Mouse (Mus musculus) stomach, embryonic 14.5 days (tissue): Measurements from ENCODE around the gene a. TPM values are rescaled to one million over a fixed set of nuclear protein-coding genes. Genes with fewer than 3 reads are reported as not detected.

Source experiments
- ATAC-seq: fragments of 200-750 bp; cut with Nextera tagmentation; 2 replicates; pipeline ENCODE4 v1.8.0; 2017; ENCODE audit warnings: low read depth, moderate TSS enrichment; ENCODE audit not compliant: insufficient number of reproducible peaks, insufficient read depth, low FRiP score
- H3K27ac ChIP-seq: fragments of 300-500 bp; sonication (generic); 2 replicates; pipeline ENCODE4 v1.5.1; 2014; ENCODE audit warnings: mild to moderate bottlenecking, low read length, moderate library complexity, mixed read lengths
- H3K27me3 ChIP-seq: fragments of 300-500 bp; sonication (generic); 2 replicates; pipeline ENCODE4 v1.6.1; 2014; ENCODE audit warnings: low read length, control low read depth, mixed read lengths; ENCODE audit not compliant: control insufficient read depth, insufficient read depth
- H3K36me3 ChIP-seq: fragments of 300-500 bp; sonication (generic); 2 replicates; pipeline ENCODE4 v1.6.1; 2014; ENCODE audit warnings: mild to moderate bottlenecking, control low read depth, low read length, moderate library complexity, mixed read lengths; ENCODE audit not compliant: control insufficient read depth, insufficient read depth
- H3K4me1 ChIP-seq: fragments of 300-500 bp; sonication (generic); 2 replicates; pipeline ENCODE4 v1.6.1; 2014; ENCODE audit warnings: low read length, control low read depth, mixed read lengths; ENCODE audit not compliant: control insufficient read depth, insufficient read depth
- H3K4me2 ChIP-seq: fragments of 300-500 bp; sonication (generic); replicated peaks from 2 replicates; pipeline ENCODE4 v1.6.1; 2014; ENCODE audit warnings: low read depth, low read length, control low read depth
- H3K4me3 ChIP-seq: fragments of 300-500 bp; sonication (generic); 2 replicates; pipeline ENCODE4 v1.5.1; 2014; ENCODE audit warnings: low read depth, low read length, control low read depth
- H3K9ac ChIP-seq: fragments of 300-500 bp; sonication (generic); replicated peaks from 2 replicates; pipeline ENCODE4 v1.6.1; 2014; ENCODE audit warnings: low read depth, mild to moderate bottlenecking, control low read depth, low read length, moderate library complexity, mixed read lengths
- H3K9me3 ChIP-seq: fragments of 300-500 bp; sonication (generic); 2 replicates; pipeline ENCODE4 v1.6.1; 2016; ENCODE audit warnings: low read depth, low read length, control low read depth; ENCODE audit not compliant: control insufficient read depth
- WGBS: fragments of 180-500 bp; shearing (Covaris S2); extraction: QIAGEN DNeasy Blood & Tissue Kit; methylation state at CpG from one replicate; pipeline ENCODE4 v1.1.7; 2014; 5-methylcytosine and 5-hydroxymethylcytosine counted together
- polyA plus RNA-seq: library from polyadenylated mRNA; unstranded; fragments of >200 nt; fragmentation: Nextera tagmentation; extraction: Ambion mirVana; gene quantifications from 2 replicates; pipeline ENCODE4 v1.2.1, GENCODE M21; 2014

Gene a
- polyA plus RNA-seq, 1 experiment from 2014 or later: not detected

GRCm38 (mm10) chr2:154810821-154811220, 19.6 kb downstream of the a start:
- no peaks in the 10 kb centered on the region for H3K36me3 ChIP-seq
- H3K4me3 ChIP-seq: no peak overlapping the region
- H3K9me3 ChIP-seq: no peaks in the 10 kb centered on the region
- no peak overlapping the region for H3K9ac ChIP-seq
- H3K27ac ChIP-seq: no peak overlapping the region
- no peaks in the 10 kb centered on the region for H3K27me3 ChIP-seq
- H3K4me1 ChIP-seq: peaks cover 9% of the 10 kb centered on the region
- 32% methylated on average over 1 of the region's 1 CpGs for WGBS
- no peak overlapping the region for H3K4me2 ChIP-seq
- ATAC-seq: no peak

DNA sequence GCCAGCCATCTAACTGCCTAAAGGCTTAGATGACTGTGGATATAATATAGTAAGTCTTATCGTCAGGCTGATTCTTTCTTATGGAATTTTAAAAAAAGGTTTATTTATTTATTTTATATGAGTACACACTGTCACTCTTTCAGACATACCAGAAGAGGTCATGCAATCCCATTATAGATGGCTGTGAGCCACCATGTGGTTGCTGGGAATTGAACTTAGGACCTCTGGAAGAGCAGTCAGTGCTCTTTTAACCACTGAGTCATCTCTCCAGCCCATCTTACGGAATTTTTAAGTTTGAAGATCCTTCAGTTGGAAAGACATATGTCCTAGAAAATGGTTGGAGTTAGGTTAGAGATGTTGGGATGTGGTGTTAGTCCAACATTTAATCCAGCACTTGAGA, 22.2 kb downstream of the a start:
- Histone ChIP-seq H3K27me3 (no peaks in the 10 kb centered on the region), H3K27ac (no peak overlapping the region), H3K4me3 (no peak overlapping the region), H3K4me1 (peaks cover 6% of the 10 kb centered on the region; the same call in 1 of the 2 replicates), H3K9me3 (no peaks in the 10 kb centered on the region), H3K36me3 (no peaks in the 10 kb centered on the region), H3K9ac (no peak overlapping the region), H3K4me2 (no peak overlapping the region)
- no peak for ATAC-seq
- 81% methylated on average over 2 of the region's 2 CpGs for WGBS

GRCm38 (mm10) chr2:154817089-154817488, 25.9 kb downstream of the a start:
- H3K4me1 ChIP-seq: peaks cover 6% of the 10 kb centered on the region; the same call in 1 of the 2 replicates
- H3K4me3 ChIP-seq: no peak overlapping the region
- no peaks in the 10 kb centered on the region for H3K27me3 ChIP-seq
- ATAC-seq: no peak
- no peak overlapping the region for H3K27ac ChIP-seq
- H3K36me3 ChIP-seq: no peaks in the 10 kb centered on the region
- no peak overlapping the region for H3K9ac ChIP-seq
- H3K4me2 ChIP-seq: no peak overlapping the region
- H3K9me3 ChIP-seq: no peaks in the 10 kb centered on the region
- 60% methylated on average over 3 of the region's 3 CpGs for WGBS

- peaks cover 6% of the 10 kb centered on the region; the same call in 1 of the 2 replicates for H3K4me1 ChIP-seq
- no peak overlapping the region for H3K4me2 ChIP-seq
- ATAC-seq: no peak
- H3K36me3 ChIP-seq: no peaks in the 10 kb centered on the region
- H3K4me3 ChIP-seq: no peak overlapping the region
- WGBS: 23% methylated on average over 1 of the region's 1 CpGs
- no peaks in the 10 kb centered on the region for H3K9me3 ChIP-seq
- no peak overlapping the region for H3K9ac ChIP-seq
- no peaks in the 10 kb centered on the region for H3K27me3 ChIP-seq
- no peak overlapping the region for H3K27ac ChIP-seq
Observed at GRCm38 (mm10) chr2:154817788-154818187, 26.6 kb downstream of the a start.

DNA sequence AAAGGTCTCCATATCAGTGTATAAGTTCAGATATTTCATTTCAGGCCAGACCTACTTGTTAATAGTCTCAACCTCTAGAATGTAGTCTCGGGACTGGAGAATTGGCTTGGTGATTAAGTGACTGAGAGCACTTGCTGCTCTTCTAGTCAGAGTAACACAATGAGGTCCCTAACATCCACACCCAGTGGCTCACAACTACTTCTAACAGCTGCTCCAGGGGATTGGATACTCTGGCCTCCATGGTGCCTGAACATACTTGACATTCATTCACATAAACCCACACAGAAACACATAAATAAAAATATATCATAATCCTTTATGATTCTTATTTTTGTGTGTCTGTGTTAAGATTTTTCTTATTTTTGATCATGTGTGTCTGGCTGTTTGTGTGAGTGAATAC, 27.4 kb downstream of the a start:
- no peak overlapping the region for H3K4me3 ChIP-seq
- H3K9me3 ChIP-seq: no peaks in the 10 kb centered on the region
- no peaks in the 10 kb centered on the region for H3K27me3 ChIP-seq
- ATAC-seq: no peak
- H3K27ac ChIP-seq: no peak overlapping the region
- no peaks in the 10 kb centered on the region for H3K36me3 ChIP-seq
- WGBS: 42% methylated on average over 1 of the region's 1 CpGs
- H3K9ac ChIP-seq: no peak overlapping the region
- peaks cover 6% of the 10 kb centered on the region; the same call in 1 of the 2 replicates for H3K4me1 ChIP-seq
- no peak overlapping the region for H3K4me2 ChIP-seq

DNA sequence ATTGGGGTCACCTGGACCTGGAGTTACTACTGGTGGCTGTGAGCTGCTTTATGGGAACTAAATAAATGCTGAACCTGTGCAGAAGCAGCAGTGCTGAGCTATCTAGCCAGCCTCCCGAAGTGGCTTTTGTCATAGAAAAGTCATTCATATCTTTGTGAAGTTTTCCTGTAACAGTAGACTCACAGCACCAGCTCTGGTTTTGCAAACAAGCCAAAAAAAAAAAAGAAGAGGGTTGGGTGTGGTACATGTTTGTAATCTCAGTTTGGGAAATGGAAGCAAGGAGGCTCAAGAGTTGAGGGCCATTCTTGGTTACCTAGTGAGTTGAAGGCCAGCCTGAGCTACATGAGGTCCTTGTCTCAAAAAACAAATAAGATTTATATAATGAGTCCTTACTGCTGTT, 29.1 kb downstream of the a start:
- WGBS: 63% methylated on average over 1 of the region's 1 CpGs
- no peaks in the 10 kb centered on the region for H3K9me3 ChIP-seq
- no peak overlapping the region for H3K9ac ChIP-seq
- peaks cover 6% of the 10 kb centered on the region; the same call in 1 of the 2 replicates for H3K4me1 ChIP-seq
- H3K4me3 ChIP-seq: no peak overlapping the region
- no peaks in the 10 kb centered on the region for H3K36me3 ChIP-seq
- no peak for ATAC-seq
- H3K27ac ChIP-seq: no peak overlapping the region
- H3K4me2 ChIP-seq: no peak overlapping the region
- H3K27me3 ChIP-seq: no peaks in the 10 kb centered on the region

- Histone ChIP-seq H3K4me3 (no peak overlapping the region), H3K9ac (no peak overlapping the region), H3K9me3 (no peaks in the 10 kb centered on the region), H3K36me3 (no peaks in the 10 kb centered on the region; the same call in 1 of the 2 replicates), H3K27ac (no peak overlapping the region), H3K4me1 (peaks cover 3% of the 10 kb centered on the region; the same call in 1 of the 2 replicates), H3K27me3 (no peaks in the 10 kb centered on the region), H3K4me2 (no peak overlapping the region)
- WGBS: 70% methylated on average over 1 of the region's 1 CpGs
- ATAC-seq: no peak
Observed at GRCm38 (mm10) chr2:154826054-154826538, 34.9 kb downstream of the a start.

DNA sequence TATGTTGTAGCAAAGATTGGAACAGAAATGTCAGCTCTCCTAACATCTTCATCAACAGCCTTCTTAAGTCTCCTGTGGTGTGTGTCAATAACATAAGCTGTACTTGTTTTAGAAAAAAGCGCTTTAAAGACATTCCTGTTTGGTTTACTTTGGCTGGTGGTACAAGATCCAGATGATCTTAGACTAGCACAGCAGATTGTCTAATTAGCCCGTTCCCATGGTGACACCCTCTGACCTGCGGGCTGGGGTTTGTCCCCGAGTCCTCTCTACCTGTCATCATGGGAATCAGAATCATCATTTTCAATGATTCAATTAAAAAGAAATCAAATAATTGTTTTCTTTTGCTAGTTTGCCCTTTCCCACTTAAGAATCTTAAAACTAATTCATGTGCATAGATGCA, 36.3 kb downstream of the a start:
- Histone ChIP-seq H3K27ac (no peak overlapping the region), H3K9me3 (no peaks in the 10 kb centered on the region), H3K4me1 (peaks cover 3% of the 10 kb centered on the region; the same call in 1 of the 2 replicates), H3K9ac (no peak overlapping the region), H3K27me3 (no peaks in the 10 kb centered on the region), H3K4me2 (no peak overlapping the region), H3K36me3 (no peaks in the 10 kb centered on the region; the same call in 1 of the 2 replicates), H3K4me3 (no peak overlapping the region)
- no peak for ATAC-seq
- 69% methylated on average over 4 of the region's 4 CpGs for WGBS

DNA sequence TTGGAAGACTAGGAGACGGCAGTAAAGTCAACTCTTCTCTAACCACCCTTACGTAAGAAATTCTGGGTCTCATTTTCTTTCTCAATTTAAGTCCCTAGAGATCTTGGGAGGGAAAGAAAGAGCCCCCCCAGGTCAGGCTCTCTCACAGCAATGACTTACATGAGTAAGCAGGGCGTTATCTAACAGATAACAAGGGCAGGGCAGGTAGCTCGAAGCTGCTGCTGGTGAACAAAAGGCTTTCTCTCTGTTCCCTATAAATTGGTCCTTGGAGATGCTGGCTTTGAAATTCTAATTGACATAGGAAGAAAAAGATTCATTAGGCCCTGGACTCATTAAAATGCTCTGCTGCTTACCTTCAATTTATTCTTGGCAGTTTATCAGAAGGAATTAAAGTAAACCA, 41.3 kb downstream of the a start:
- Histone ChIP-seq H3K36me3 (no peaks in the 10 kb centered on the region), H3K4me1 (peaks cover 5% of the 10 kb centered on the region; the same call in 1 of the 2 replicates), H3K27ac (no peak overlapping the region), H3K9me3 (no peaks in the 10 kb centered on the region), H3K27me3 (no peaks in the 10 kb centered on the region), H3K4me3 (no peak overlapping the region), H3K4me2 (no peak overlapping the region), H3K9ac (no peak overlapping the region)
- 64% methylated on average over 4 of the region's 4 CpGs for WGBS
- no peak for ATAC-seq
